Mouse (Mus musculus): ENCODE measurements around the gene Nek7. TPM values are rescaled to one million over a fixed set of nuclear protein-coding genes. Genes with fewer than 3 reads are reported as not detected.

Gene Nek7
- polyA plus RNA-seq, 1 experiment from 2014 or later = 29.4 TPM

DNA sequence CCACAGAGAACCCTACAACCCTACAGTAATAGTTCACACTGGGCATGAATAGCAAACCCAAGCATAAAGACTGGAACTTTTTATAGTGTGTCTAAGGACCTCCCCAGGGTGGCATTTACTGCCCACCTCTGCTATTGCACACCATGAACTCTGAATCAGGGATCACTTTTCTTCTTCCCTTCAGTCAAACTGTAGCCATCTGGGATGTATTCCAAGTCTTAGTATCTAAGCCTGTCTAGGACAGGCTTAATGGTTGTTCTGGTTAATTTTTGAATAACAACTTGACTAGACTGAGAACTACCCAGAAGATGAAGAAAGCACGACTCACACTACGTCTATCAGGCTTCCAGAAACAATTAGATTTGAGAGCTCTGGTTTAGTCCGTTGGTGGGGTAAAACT, 8.5 kb upstream of the Nek7 start:
- ATAC-seq (replicated peaks; ENCODE audit: low FRiP score) (no peak), DNase-seq (ENCODE audit: low spot score) (no peak)
- WGBS = 83% methylated on average over 3 of the region's 3 CpGs
- Histone ChIP-seq H3K4me2 (no peak overlapping the region), H3K27me3 (replicated peaks; ENCODE audit: control insufficient read depth, insufficient read depth, low read length) (no peaks in the 10 kb centered on the region), H3K9ac (ENCODE audit: low read depth, low read length) (no peak overlapping the region), H3K4me1 (replicated peaks; ENCODE audit: control insufficient read depth, insufficient read depth, low read length) (no peaks in the 10 kb centered on the region), H3K9me3 (ENCODE audit: control insufficient read depth, low read length) (no peaks in the 10 kb centered on the region), H3K27ac (ENCODE audit: low read depth, low read length) (no peak overlapping the region), H3K4me3 (ENCODE audit: low read depth, low read length) (no peak overlapping the region), H3K36me3 (ENCODE audit: control insufficient read depth, insufficient read depth, low read length) (no peaks in the 10 kb centered on the region)

DNA sequence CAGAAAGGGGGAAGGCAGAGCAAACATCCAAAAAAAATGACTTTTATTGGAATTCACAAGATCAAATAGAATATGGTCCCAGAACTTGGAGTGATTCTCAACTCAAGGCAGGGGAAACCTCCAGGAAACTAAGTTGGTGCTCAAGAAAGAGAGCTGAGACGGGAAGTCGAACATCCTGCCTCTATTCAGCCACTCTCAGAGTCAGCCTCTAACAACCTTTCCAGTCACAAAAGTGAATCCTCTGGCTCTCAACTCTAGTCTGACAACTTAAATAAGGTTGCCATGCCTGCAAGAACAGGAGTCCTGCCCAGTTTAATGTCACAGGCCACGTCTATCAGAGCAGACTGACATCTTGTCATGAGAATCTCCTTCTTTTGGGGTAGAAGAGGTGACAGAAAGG, 7.9 kb upstream of the Nek7 start:
- no peaks in the 10 kb centered on the region for H3K27me3 ChIP-seq (replicated peaks; ENCODE audit: control insufficient read depth, insufficient read depth, low read length)
- no peaks in the 10 kb centered on the region for H3K36me3 ChIP-seq (ENCODE audit: control insufficient read depth, insufficient read depth, low read length)
- no peak overlapping the region for H3K9ac ChIP-seq (ENCODE audit: low read depth, low read length)
- H3K4me3 ChIP-seq (ENCODE audit: low read depth, low read length) = no peak overlapping the region
- no peak overlapping the region for H3K4me2 ChIP-seq
- DNase-seq (ENCODE audit: low spot score) (no peak), ATAC-seq (replicated peaks; ENCODE audit: low FRiP score) (no peak)
- 70% methylated on average over 3 of the region's 3 CpGs for WGBS
- no peaks in the 10 kb centered on the region for H3K9me3 ChIP-seq (ENCODE audit: control insufficient read depth, low read length)
- no peak overlapping the region for H3K27ac ChIP-seq (ENCODE audit: low read depth, low read length)
- H3K4me1 ChIP-seq (replicated peaks; ENCODE audit: control insufficient read depth, insufficient read depth, low read length) = no peaks in the 10 kb centered on the region

DNA sequence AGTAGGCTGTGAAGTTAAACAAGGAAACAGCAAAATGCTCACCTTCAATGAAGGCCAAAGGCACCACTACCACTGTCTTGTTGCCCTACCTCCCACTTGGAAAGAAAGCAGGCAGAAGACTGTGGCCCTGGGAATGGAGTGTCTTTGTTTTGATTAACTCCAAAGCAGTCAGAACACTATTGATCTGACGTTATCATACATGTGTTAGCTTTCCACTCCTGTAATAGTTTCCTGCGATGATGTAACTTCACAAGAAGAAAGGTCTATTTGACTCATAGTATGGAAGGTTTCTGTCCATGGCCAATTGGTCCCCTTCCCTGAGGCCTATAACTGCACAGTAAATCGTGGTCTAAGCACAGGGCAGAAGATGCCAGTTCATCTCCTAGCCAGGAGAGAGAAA, 6.3 kb upstream of the Nek7 start:
- no peak for ATAC-seq (replicated peaks; ENCODE audit: low FRiP score)
- H3K9ac ChIP-seq (ENCODE audit: low read depth, low read length) = no peak overlapping the region
- WGBS = 73% methylated on average over 3 of the region's 3 CpGs

DNA sequence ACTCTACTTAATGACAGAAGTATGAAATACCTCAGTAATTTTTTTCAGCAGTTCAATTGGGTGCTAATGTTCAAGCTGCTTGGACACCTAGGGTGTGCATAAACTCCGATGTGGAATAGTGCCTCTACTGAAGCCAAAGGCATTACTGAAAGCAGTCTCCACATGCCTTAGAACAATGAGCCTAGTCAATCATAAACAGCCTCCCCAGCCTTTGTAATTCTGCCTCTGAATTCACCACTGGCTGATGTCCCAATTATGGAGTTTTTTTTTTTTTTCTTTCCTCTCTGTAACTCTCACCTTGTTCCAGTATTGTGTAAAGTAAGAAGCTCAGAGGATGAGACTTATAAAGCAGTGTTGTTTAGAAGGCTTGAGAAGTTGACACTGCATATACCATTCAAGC, 3.9 kb upstream of the Nek7 start:
- Histone ChIP-seq H3K9me3 (ENCODE audit: control insufficient read depth, low read length) (no peaks in the 10 kb centered on the region), H3K36me3 (ENCODE audit: control insufficient read depth, insufficient read depth, low read length) (no peaks in the 10 kb centered on the region), H3K4me1 (replicated peaks; ENCODE audit: control insufficient read depth, insufficient read depth, low read length) (0 out of 2 replicates have a peak, but pooled peaks cover 2% of the 10 kb centered on the region), H3K27me3 (replicated peaks; ENCODE audit: control insufficient read depth, insufficient read depth, low read length) (no peaks in the 10 kb centered on the region), H3K9ac (ENCODE audit: low read depth, low read length) (no peak overlapping the region), H3K27ac (ENCODE audit: low read depth, low read length) (no peak overlapping the region), H3K4me3 (ENCODE audit: low read depth, low read length) (no peak overlapping the region), H3K4me2 (no peak overlapping the region)
- ATAC-seq (replicated peaks; ENCODE audit: low FRiP score) (no peak), DNase-seq (ENCODE audit: low spot score) (no peak)
- 67% methylated on average over 1 of the region's 1 CpGs for WGBS

More for the DNA sequence above, 6.3 kb upstream of the Nek7 start:
- Histone ChIP-seq H3K36me3 (ENCODE audit: control insufficient read depth, insufficient read depth, low read length) (no peaks in the 10 kb centered on the region), H3K27ac (ENCODE audit: low read depth, low read length) (no peak overlapping the region), H3K9me3 (ENCODE audit: control insufficient read depth, low read length) (no peaks in the 10 kb centered on the region), H3K4me2 (no peak overlapping the region), H3K4me1 (replicated peaks; ENCODE audit: control insufficient read depth, insufficient read depth, low read length) (no peaks in the 10 kb centered on the region), H3K4me3 (ENCODE audit: low read depth, low read length) (no peak overlapping the region), H3K27me3 (replicated peaks; ENCODE audit: control insufficient read depth, insufficient read depth, low read length) (no peaks in the 10 kb centered on the region)
- no peak for DNase-seq (ENCODE audit: low spot score)

DNA sequence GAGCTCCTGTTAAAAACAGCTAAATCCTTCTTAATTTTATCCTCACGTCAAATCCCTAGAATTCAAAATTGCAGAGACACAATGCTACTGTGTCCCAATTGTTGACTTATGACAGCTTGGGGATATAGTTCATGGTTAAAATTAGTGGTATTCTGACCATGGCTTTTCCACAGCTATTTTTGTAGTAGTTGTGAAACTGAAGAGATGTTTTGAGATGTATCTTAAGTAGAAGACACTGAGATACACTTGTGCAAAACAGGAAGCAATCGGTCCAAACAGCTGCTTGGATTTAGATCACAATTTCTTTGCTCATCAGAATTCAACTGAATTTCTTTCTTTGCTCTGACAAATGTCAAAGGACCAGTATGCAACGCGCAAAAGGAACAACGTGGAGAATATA, 2.9 kb upstream of the Nek7 start:
- Histone ChIP-seq H3K4me1 (replicated peaks; ENCODE audit: control insufficient read depth, insufficient read depth, low read length) (0 out of 2 replicates have a peak, but pooled peaks cover 2% of the 10 kb centered on the region), H3K27ac (ENCODE audit: low read depth, low read length) (no peak overlapping the region), H3K9me3 (ENCODE audit: control insufficient read depth, low read length) (no peaks in the 10 kb centered on the region), H3K4me3 (ENCODE audit: low read depth, low read length) (no peak overlapping the region), H3K36me3 (ENCODE audit: control insufficient read depth, insufficient read depth, low read length) (no peaks in the 10 kb centered on the region), H3K9ac (ENCODE audit: low read depth, low read length) (no peak overlapping the region), H3K4me2 (no peak overlapping the region), H3K27me3 (replicated peaks; ENCODE audit: control insufficient read depth, insufficient read depth, low read length) (no peaks in the 10 kb centered on the region)
- ATAC-seq (replicated peaks; ENCODE audit: low FRiP score) (no peak), DNase-seq (ENCODE audit: low spot score) (no peak)
- 81% methylated on average over 5 of the region's 5 CpGs for WGBS

GRCm38 (mm10) chr1:138622431-138622830, 2.5 kb upstream of the Nek7 start:
- H3K36me3 ChIP-seq (ENCODE audit: control insufficient read depth, insufficient read depth, low read length) = no peaks in the 10 kb centered on the region
- H3K4me3 ChIP-seq (ENCODE audit: low read depth, low read length) = no peak overlapping the region
- H3K9ac ChIP-seq (ENCODE audit: low read depth, low read length) = no peak overlapping the region
- H3K4me1 ChIP-seq (replicated peaks; ENCODE audit: control insufficient read depth, insufficient read depth, low read length) = peaks cover 3% of the 10 kb centered on the region; the same call in 1 of the 2 replicates
- H3K27me3 ChIP-seq (replicated peaks; ENCODE audit: control insufficient read depth, insufficient read depth, low read length) = no peaks in the 10 kb centered on the region
- no peak overlapping the region for H3K4me2 ChIP-seq
- 79% methylated on average over 3 of the region's 3 CpGs for WGBS
- DNase-seq (ENCODE audit: low spot score) (no peak), ATAC-seq (replicated peaks; ENCODE audit: low FRiP score) (no peak)
- no peak overlapping the region for H3K27ac ChIP-seq (ENCODE audit: low read depth, low read length)
- H3K9me3 ChIP-seq (ENCODE audit: control insufficient read depth, low read length) = no peaks in the 10 kb centered on the region

DNA sequence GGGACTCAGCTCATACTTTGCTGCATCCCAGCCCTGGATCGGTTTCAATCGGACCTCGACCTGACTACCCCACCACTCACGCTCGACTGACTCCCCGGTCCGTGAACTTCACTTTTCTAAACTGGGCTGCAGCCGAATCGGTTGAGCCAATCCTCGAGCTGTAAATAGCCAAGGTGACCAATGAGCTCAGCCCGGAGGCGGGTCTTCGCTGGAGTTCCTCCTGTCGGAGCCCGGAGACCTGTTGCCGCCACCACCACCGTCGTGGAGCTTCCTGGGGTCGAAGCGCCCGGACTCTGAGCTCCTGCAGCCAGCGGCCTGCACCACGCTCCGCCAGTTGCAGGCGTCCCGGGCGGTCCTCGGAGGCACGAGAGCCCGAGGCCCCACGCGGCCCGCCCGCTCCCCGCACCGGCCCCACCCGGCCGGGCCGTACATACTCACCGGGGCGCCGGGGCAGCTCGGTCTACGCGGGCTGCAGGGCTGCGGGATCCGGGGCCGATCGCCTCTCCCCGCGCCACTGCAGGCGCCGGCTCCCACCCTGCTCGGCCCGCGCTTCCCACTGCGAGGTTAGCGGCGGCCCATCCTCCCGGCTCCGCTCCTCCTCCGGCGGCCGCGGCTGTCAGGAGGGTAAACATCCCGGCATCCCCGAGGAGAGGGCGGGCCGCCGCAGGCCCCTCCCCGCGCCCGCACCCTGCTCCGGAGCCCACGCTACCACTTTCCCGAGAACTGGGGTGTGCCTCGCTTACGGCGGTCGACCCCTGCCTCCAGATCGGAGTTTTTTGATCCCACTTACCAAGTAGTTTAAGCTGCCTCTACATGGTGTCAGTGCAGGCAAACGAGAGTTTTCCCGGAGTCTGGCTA, 598 bp downstream of the Nek7 start:
- no peaks in the 10 kb centered on the region for H3K9me3 ChIP-seq (ENCODE audit: control insufficient read depth, low read length)
- WGBS = under 1% methylated on average over 59 of the region's 83 CpGs
- DNase-seq (ENCODE audit: low spot score) (peak; percentile 93), ATAC-seq (replicated peaks; ENCODE audit: low FRiP score) (peak; percentile 91)
- H3K27me3 ChIP-seq (replicated peaks; ENCODE audit: control insufficient read depth, insufficient read depth, low read length) = no peaks in the 10 kb centered on the region
- H3K36me3 ChIP-seq (ENCODE audit: control insufficient read depth, insufficient read depth, low read length) = no peaks in the 10 kb centered on the region
- H3K9ac ChIP-seq (ENCODE audit: low read depth, low read length) = peak overlapping the region; percentile 90
- H3K4me1 ChIP-seq (replicated peaks; ENCODE audit: control insufficient read depth, insufficient read depth, low read length) = peaks cover 7% of the 10 kb centered on the region; the same call in 1 of the 2 replicates
- H3K27ac ChIP-seq (ENCODE audit: low read depth, low read length) = peak overlapping the region; percentile 96
- peak overlapping the region; percentile 91 for H3K4me3 ChIP-seq (ENCODE audit: low read depth, low read length)
- H3K4me2 ChIP-seq = peak overlapping the region; percentile 73

DNA sequence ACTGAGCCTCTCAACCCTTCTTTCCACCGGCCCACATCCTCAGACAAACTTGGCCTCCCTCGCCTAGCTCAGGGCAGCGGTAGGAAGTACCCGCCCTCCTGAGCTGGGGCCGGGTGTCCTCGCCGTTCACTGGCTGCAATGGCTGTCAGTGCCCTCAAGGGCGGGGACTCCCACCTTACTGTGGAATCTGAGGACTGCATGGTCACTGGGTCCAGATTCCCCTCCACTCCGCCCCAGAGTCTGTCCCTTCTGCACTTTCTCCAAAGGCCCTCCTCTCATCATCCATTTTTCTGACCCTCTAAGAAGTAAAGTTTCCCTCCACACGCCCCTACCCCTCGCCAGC, 2.0 kb downstream of the Nek7 start:
- 2% methylated on average over 11 of the region's 11 CpGs for WGBS
- peak overlapping the region; percentile 55 for H3K9ac ChIP-seq (ENCODE audit: low read depth, low read length)
- peak; percentile 84 for ATAC-seq (replicated peaks; ENCODE audit: low FRiP score)
- H3K36me3 ChIP-seq (ENCODE audit: control insufficient read depth, insufficient read depth, low read length) = no peaks in the 10 kb centered on the region
- DNase-seq (ENCODE audit: low spot score) = peak; percentile 81
- H3K27ac ChIP-seq (ENCODE audit: low read depth, low read length) = peak overlapping the region; percentile 96; the same call in 1 of the 2 replicates
- H3K4me3 ChIP-seq (ENCODE audit: low read depth, low read length) = peak overlapping the region; percentile 91
- H3K27me3 ChIP-seq (replicated peaks; ENCODE audit: control insufficient read depth, insufficient read depth, low read length) = no peaks in the 10 kb centered on the region
- H3K4me2 ChIP-seq = peak overlapping the region; percentile 73
- H3K4me1 ChIP-seq (replicated peaks; ENCODE audit: control insufficient read depth, insufficient read depth, low read length) = peaks cover 7% of the 10 kb centered on the region; the same call in 1 of the 2 replicates
- H3K9me3 ChIP-seq (ENCODE audit: control insufficient read depth, low read length) = no peaks in the 10 kb centered on the region

Data from liver, embryonic 11.5 days (tissue).